Mouse (Mus musculus) thymus, postnatal 25 days (tissue): ENCODE data around the gene Morn5.
A peak's percentile ranks its signal among the peaks of the same experiment; 100 is the strongest.

Source experiments
- DNase-seq: peaks from one replicate; pipeline ENCODE4 v3.0.0; 2022

Gene Morn5

DNA sequence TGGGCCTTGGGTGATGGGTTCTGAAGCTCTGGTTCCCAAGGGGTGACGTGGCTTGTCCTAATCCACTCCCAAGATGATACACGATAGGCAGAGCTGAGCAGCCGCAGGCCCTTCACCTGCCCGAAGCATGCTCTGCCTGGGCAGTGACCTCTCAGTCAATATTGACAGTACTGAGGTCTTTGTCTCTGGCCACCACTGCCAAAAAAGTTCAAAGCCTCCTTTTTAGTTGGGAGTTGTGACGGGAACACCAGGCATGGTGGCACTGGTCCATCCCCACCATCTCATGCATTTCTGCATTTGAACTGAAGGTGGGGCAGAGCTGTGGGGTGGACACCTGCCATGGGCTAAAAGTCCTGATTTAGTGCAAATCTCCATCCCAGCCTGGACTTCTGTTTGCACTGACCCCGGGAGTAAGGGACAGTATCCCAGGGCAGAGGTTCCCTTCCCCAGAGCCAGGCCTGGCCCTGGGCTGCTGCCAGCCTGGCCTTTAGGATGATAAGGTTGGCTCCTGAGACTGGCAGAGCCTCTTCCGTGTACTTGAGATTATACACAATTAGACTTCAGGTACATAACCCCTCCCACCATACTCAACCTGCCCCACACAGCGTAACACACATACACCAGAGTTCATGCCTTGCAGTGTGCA, 22.5 kb downstream of the Morn5 start:
- DNase-seq, result no peak

DNA sequence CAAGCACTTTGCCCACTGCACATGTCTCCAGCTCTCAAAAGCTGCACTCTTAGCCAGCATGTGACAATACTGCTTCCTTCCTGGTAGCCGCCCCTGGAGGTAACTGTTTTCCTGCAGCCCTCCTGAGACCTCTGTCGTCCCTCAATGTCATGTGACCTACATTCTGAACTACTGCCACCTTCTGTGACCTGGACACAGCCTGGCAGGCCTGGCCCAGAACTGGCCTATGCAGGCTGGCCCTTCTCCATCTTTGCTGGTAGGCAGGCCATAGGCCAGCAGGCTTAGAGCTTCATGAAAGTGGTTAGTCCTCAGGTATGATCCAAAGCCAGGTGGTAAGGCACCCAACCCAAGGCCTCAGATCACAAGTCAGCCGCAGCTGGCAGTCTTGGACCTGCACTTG, 24.5 kb downstream of the Morn5 start:
- no peak for DNase-seq

DNA sequence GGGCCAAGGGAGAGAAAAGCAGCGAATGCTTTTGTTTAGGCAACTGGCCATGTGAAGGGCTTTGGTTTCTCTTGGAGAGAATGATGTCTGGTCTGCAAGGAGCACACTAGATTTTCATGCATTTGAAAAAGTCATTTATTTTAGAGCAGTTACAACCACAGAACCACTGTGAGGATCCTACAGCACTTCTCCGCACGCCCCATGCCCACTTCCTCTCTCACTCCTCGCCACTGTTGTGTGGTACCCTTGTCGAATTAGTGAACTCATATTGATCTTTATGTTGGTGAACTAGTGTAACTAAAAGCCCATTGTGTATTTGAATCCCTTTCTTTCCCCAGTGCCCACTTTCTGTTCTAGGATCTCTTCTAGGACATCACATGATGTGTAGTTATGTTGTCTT, 26.0 kb downstream of the Morn5 start:
- no peak for DNase-seq

DNA sequence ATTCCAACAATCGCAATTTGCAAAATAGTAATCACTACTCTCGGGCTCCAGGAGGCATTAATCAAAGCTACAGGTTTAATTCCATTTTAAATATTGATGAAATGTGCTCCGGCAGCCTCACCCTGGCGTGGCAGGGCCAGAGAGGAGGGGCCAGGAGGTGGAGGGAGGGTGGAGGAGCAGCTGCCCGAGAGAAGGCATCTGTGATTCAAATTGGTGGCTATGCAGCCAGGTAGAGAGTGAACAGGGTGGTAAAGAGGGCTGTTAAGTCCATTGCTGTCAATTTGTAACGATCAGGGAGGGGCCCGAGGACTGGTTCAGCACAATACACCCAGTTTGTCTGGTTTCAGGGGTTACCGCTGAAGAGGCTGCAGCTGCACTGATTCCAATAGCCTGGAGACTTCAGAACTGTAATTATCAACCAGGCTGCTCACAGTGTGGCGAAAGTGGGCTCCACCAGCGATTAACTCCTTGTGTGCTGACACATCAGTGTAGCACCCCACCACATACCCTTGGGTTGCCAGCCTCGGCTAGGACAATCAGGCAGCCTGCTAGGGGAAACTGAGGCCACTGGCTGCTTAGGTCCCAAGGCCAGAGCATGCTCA, 28.0 kb downstream of the Morn5 start:
- DNase-seq, result no peak

DNA sequence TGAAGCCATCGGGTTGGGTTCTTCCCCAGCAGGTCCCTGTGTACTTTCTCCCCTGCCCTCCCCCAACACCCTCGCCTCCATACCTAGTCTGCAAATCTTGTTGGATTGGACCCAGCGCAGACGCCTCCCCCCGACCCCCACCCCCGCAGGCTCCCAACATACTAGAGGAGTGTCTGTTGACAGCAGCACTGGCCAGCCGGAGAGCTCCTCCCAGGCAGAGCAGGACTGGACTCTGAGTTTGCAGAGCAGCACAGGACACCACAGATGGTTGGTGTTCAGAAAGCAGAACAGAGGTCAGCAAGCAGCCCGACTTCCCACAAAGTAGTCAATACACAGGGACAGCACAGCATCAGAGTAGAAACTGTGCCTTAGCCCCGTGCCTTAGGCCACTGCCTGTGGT, 32.2 kb downstream of the Morn5 start:
- DNase-seq, result no peak

DNA sequence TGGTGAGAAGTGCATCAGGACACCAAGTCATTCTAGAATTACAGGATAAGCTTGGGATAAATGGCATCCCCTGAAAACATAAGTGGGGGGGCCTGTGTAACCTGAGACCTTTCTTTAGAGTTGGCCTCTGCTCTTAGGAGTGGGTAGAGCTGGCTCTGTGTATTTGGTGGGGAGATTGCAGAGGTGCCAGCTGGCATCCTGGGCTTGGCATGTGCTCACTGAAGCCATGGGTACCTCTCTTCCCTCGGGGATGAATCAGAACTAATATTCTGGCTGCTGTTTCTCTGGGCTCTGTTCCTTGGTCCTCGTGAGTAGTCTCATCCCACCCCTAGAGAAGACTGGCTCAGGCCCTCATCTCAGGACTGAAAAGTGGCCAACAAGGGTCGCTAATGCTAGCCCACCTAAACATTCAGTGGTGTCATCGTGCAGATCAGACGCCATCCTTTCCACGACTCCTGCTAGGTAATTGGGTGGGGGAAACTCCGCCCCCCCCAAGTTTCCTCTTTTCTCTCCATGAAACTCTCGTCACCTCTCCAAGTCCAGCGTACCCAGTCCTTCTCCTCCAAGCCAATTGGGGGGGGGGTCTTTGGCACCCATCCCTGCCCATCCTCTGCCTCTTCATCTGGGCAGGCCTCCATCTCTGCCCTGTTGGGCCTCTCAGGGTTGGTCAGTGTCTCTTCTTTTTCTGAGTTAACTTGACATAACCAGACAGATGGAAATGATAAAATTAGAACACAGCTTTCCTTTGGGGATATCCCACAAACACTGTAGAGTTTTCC, 33.7 kb downstream of the Morn5 start:
- no peak for DNase-seq

DNA sequence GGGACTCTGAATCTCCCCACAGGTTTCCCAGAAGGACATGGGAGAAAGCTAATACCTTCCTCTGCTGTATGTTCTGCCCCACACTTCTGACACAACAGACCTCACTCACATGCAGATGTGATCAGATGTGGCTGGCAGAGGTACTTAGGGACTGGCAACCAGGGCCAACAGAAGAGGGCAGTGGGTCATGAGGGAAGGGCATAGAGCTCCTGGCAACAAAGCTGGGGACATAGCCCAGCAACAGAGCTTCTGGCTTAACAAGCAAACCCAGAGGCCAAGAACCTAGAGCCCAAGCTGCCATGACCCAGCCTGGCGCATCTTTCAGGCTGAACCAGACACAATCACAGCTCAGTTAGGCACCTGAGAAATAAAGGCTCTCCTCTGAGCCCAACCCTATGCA, 35.8 kb downstream of the Morn5 start:
- DNase-seq, result no peak

DNA sequence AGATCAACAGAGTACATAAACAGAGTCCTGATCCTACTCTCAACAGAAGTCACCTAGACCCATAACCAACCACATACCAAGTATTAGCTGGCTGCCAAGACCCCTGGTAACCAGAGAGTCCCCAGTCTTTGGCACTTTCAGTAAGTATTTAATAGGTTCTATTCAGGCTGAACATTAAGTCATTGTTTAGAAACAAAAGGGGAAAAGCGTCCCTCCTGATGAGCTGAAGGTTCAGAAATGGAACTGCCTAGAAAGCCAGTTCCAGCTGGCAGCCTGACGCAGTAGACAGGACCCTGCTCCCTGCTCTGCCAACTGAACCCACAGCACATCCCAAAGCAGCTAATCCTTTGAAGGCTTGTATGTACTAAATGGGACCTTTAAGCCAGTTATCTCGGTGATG, 39.9 kb downstream of the Morn5 start:
- DNase-seq, result no peak

DNA sequence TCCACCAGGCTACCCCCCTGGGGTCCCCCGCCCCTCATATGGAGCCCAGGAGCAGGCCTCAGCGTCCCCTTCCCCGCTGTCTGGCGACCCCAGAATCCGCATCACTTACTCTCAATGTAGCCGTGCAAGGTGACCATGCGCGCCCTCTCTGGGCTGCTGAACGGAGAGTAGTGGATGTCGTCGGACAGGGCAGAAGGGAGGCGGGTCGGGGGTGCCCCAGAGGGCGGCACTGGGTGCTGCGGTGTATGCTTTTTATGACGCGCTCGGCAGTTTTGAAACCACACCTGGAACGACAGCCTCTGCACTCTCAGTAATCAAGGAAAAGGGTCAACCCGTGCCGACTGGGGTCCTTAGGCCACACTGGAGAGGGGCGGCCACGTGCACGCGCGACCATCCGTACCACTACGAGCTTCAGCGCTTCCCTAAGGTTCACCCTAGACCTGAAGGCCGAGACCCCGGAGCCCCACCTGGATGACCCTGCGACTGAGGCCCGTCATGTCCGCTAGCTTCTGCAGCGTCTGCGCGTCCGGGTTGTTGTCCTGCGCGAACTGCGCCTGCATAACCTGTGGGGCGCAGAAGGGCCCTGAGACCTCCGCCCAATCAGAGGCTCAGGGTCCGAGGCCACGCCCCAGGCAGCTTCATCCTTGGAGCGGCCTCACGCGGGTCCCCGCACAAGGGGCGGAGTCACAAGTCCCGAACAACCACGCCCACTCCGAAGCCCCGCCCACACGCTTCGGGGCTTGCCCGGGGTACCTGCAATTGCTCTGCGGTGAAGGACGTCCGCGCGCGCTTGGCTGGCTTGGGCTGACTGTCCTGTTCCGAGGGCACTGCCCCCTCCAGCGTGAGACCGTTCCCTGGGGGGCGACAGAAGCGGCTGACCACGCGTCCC, 41.8 kb downstream of the Morn5 start:
- peak; percentile 65 for DNase-seq

DNA sequence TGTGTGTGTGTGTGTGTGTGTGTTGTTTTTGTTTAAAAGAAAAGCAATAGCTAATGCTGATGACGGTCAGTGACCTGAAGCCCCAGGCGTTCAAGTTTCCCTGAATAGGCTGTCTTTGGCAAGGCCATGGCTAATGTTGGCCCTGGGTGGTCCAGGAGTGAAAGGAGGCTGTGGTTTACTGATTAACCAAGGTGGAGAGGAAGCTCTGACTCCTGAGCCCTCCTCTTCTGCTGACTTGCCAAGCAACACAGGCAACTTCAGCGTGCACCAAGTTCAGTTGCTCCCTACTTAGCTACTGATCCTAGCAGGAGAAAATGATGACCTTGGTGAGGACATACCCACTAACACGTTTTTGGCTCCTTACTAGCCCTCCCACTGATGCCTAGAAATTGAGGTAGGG, 43.5 kb downstream of the Morn5 start:
- no peak for DNase-seq

DNA sequence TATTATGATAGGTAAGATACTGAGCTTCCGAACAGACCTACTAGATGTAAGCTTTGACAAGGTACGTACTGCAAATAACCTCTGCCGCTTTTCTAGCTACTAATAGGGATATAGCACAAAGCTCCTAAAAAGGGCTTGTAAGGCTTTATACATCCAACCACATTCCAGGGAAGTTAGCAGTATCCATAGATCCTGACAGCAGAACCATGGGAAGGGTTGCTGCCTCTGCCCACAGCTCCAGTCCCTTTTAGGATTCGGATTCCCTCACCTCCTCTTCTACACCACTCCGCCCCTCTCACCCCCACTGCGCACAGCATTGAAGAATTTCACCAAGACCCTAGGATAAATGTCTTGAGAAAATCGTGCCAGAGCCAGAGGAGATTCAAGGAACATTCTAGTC, 44.0 kb downstream of the Morn5 start:
- DNase-seq, result no peak

DNA sequence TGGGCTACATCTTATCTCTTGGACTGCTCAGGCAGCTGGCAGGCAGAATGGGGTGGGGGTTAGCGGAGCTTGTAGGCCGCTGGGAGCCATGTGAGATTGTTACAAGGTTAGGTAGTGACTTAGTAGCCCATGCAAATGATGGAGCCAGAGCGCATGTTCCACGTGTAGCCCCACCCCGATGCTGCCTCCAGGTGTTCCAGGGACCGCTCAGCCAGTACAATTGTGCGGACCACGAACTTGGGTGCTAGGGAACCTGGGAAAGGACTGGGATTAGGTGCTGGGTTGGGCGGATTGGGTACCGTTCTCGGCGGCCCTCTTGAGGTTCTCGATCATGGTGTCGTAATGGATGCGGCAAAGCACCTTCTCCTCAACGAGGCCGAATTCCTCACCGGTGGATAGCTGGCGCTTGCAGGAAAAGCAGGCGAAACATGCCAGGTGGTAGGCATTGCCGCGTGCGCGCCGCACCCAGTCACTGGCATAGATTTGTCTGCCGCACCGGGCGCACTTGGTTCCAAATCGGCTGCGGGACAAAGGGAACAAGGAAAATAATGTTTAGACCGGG, 44.7 kb downstream of the Morn5 start:
- DNase-seq, result no peak

DNA sequence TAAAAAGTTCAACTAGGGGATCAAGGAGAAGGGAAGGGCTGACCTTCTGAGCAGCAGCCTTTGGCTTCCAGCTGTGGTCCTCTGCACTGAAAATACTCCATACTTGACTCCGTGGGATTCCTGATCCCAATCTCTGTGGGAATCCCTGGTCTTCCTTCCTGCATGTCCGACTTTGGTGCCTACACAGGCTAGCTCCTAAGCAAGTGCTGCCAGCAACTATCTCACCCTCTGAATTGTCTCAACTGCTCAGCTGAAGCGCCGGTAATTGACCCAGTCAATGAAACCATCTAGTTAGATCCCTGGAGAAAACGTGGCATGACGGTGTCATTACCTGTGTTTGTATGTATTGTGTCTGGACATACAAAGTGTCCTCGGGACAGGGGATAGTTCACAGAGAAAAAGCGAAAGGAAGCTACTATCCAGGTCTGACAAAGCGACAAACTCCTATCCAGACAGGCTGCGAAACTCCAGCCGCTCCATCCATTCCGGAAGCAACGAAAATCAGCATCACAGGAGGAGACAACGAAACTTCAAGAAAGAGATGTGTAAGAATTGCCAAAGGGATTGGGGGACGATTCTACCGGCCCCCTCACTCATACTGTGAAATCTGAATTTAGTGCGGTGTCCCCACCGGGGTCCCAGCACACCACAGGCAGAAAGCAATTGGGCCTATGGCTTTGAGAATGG, 48.0 kb downstream of the Morn5 start:
- no peak for DNase-seq

DNA sequence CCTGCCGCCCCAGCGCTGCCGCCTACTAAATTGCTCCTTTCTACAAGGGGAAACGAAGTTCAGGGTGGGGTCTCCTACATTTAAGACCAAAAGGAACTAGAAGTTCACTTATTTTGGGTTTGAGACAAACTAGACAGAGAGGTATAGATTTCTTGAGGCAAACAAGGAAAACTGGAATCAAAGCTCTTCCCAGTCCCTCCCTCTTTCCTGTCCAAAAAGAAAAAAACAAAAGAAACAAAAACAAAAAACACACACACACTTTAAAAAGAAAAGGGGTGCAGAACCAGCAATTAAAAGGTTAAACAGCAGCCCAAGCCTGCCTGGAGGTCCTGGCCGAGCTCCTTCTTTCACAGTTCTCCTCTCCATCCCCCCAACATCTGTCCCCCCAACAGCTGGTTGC, 48.8 kb downstream of the Morn5 start:
- DNase-seq, result no peak

DNA sequence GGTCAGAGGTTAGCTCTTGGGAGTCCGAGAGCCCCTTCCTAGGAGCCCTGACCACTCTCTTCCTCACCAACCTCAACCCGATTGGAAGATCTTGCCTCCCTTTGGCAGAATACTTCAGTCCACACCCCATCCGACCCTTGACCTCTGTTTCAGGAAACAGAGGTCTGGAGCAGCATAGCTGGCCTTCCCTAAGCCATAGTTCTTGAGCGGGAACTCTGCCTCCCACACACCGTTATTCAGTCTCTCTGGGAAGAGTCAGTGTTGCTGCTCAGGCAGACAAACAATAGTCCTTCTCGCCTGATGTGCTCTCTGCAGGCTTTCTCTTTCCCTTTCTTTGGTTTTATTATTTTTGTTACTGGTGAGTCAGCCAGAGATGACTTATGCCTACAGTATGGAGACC, 50.5 kb downstream of the Morn5 start:
- no peak for DNase-seq

DNA sequence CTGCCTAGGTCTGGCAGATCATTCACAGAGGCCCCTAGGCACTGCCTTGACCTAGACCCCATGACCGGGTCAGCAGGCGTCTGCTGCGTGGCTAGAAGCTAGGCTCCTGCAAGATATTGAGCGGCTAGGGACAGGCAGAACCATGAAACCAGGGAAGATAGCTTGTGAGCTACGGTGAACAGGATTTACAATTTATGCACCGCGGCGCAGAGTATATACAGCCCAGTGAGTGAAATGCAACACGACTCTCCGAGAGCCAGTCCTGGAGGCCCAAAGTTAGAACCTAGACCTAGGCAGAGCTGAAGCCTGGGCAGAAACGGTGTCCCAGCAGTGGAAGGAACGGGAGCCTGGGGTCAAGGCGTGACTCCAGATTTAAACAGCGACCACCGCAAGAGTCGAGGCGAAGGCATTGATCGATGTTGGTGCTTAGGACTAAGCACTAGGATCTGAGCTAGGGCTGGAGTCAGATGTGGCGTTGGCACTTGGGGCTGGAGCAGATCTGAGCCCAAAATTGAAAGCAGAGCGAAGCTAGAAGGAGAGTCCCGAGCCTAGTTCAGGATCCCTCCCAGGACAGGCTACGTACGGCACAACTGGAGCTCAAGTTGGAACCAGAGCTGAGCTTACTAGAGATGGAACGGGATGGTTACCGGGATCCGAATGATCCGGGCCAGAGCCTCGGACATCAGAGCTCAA, 52.8 kb downstream of the Morn5 start:
- DNase-seq, result no peak

DNA sequence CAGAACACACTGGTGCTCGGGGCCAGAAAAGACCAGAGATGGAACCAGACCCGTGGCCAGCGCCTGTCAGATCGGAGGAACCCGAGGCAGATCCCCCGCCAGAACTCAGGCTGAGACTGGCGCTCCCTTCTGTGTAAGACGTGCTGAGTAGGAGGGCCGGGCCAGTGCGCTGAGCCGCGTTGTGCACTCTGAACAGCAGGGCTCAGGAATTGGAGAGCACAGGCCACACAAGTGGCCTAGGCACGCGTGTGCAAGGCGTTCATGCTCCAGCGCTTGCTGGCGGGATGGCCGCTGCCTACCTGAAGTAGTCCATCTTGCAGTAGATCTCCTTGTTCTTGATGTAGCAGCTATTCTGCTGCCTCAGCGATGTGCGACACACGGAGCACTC, 53.3 kb downstream of the Morn5 start:
- no peak for DNase-seq

DNA sequence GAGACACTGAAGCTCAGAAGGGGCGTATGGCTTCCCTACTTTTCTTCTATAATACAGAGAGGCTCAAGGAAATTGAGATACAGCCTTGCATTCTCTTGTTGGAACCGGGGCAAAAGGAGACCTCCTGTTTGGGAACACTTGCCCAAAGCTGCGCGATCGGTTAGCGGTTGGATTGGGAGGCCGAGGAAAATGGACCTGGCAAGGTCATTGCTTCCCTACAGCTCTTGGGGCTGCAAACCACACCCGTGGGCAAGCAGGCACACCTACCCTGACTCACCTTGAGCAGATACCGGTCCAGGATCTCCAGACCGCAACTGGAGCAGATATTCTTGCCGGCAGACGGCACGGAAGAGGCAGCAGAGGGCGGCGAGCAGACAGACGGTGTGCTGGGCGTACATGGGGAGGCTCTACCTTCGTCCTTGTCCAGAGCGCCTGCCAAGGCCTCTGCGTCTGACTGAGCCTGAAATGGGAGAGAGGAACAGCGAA, 53.9 kb downstream of the Morn5 start:
- DNase-seq, result no peak

DNA sequence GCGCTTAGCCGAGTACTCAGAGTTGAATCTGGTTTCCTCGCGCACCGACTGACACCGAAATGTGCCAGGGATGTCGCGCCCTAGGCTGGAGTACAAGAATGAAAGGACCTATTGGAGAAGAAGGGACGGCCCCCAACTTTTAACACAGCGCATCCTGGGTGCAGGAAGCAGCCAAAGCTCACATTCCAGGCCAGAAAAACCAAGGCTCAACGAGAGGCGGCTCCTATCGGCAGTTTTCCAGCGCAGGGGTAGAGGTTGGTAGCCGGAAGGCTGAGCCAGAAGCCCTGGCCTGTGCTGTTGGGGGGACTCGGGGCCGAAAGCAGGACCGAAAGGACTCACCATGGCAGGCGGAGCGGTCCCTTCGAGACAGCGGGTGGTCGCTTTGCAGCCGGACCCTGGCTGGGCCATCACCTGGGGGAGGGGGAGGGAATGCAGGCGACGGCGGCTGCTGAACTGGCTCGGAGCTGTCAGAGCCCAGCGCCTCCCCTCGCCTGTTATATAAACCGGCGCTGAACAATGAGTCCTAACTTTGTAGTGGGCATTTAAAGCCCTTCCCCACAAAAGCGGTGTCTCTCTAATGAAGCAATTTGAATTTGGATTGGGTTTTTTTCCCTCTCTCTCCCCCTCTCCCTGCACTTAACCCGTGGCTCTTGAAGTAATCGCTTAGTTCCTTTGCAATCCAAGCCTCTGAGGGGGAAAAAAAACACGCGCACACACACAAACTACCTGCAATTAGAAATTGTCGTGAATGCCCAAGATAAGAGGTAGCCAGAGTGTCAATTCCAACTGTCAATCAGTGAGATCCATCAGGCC, 54.5 kb downstream of the Morn5 start:
- DNase-seq, result no peak

DNA sequence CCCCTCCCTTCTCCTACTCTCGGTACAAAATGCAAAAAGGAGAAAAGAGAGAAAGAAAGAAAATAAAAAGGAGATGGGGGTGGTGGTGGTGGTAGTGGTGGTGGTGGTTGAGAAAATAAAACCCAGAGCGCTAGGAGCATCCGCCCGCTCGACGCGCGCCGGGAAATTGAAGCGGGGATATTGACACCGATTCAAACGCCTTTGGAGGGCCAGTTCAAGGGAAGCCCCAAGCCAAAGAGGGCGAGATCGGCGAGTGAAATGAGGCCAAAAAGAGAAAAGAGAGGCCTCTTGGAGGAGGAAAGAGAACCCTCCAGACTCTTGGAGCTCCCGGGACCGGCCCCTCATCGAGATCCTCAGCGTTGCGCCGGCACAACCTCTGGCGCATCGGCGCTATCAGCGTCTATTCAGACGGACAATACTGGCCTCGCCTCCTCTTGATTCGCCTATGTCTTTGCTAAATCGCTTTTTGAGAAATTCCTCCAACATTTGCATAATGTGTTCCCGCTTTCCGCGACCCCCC, 55.2 kb downstream of the Morn5 start:
- DNase-seq, result no peak
